Mouse (Mus musculus) induced T-regulatory cell, adult 2 months (primary cell): Measurements from ENCODE around the gene Fbxw8.
A peak's percentile ranks its signal among the peaks of the same experiment; 100 is the strongest.

Experiments used
- DNase-seq: peaks from one replicate; pipeline ENCODE4 v3.0.0-alpha.2; 2012; ENCODE audit warnings: low read depth

Fbxw8 gene

GRCm38 (mm10) chr5:118042599-118042998, 112.7 kb downstream of the Fbxw8 start:
- no peak for DNase-seq

- no peak for DNase-seq
These were observed 116.0 kb downstream of the Fbxw8 start for GRCm38 (mm10) chr5:118039241-118039668.

- peak; percentile 84 for DNase-seq
These were observed 117.3 kb downstream of the Fbxw8 start for GRCm38 (mm10) chr5:118037798-118038484.

GRCm38 (mm10) chr5:118036888-118037797, 118.1 kb downstream of the Fbxw8 start:
- DNase-seq: peak; percentile 82

- peak; percentile 75 for DNase-seq
These were observed 119.5 kb downstream of the Fbxw8 start for GRCm38 (mm10) chr5:118035786-118036185.

- no peak for DNase-seq
These were observed 120.6 kb downstream of the Fbxw8 start for GRCm38 (mm10) chr5:118034632-118035031.

GRCm38 (mm10) chr5:118033740-118034139, 121.5 kb downstream of the Fbxw8 start:
- DNase-seq: no peak

GRCm38 (mm10) chr5:118033328-118033727, 121.9 kb downstream of the Fbxw8 start:
- DNase-seq: no peak

- DNase-seq: no peak
These were observed 123.8 kb downstream of the Fbxw8 start for GRCm38 (mm10) chr5:118031508-118031907.

- no peak for DNase-seq
These were observed 124.2 kb downstream of the Fbxw8 start for GRCm38 (mm10) chr5:118031059-118031458.

- no peak for DNase-seq
These were observed 125.1 kb downstream of the Fbxw8 start for GRCm38 (mm10) chr5:118030022-118030675.

- DNase-seq: peak; percentile 92
These were observed 125.8 kb downstream of the Fbxw8 start for GRCm38 (mm10) chr5:118029420-118029819.

GRCm38 (mm10) chr5:118029035-118029408, 126.2 kb downstream of the Fbxw8 start:
- no peak for DNase-seq

- DNase-seq: peak; percentile 74
These were observed 126.9 kb downstream of the Fbxw8 start for GRCm38 (mm10) chr5:118028191-118029034.

GRCm38 (mm10) chr5:118027698-118028190, 127.5 kb downstream of the Fbxw8 start, which contains the start of gene Tesc:
Tesc (plus strand) TSS chr5:118027743.
- peak; percentile 56 for DNase-seq

- peak; percentile 53 for DNase-seq
These were observed 128.1 kb downstream of the Fbxw8 start for GRCm38 (mm10) chr5:118027101-118027697.

GRCm38 (mm10) chr5:118026343-118026742, 128.9 kb downstream of the Fbxw8 start:
- DNase-seq: no peak

- peak; percentile 50 for DNase-seq
These were observed 129.4 kb downstream of the Fbxw8 start for GRCm38 (mm10) chr5:118025880-118026279.

- DNase-seq: no peak
These were observed 132.2 kb downstream of the Fbxw8 start for GRCm38 (mm10) chr5:118023053-118023452.

- no peak for DNase-seq
These were observed 135.4 kb downstream of the Fbxw8 start for GRCm38 (mm10) chr5:118019905-118020304.

- DNase-seq: no peak
These were observed 137.7 kb downstream of the Fbxw8 start for GRCm38 (mm10) chr5:118017527-118017926.
